Mouse (Mus musculus) mature B cell (primary cell): ENCODE data around the gene Pbp2.

Experiments
- in situ Hi-C: fragments of 300-500 bp; cut with MboI; formaldehyde crosslinking; loops from 2 replicates; pipeline ENCODE4 v1.14.3; 2019

Gene Pbp2

GRCm38 (mm10) chr6:135310305-135310704, at the start of gene Pbp2:
TSS of gene Pbp2 (minus strand) at chr6:135310405.
- in situ Hi-C loops: no loop called here

GRCm38 (mm10) chr6:135354953-135355352, 44.7 kb upstream of the Pbp2 start:
- in situ Hi-C loops: no loop called here

GRCm38 (mm10) chr6:135352537-135352936, 42.3 kb upstream of the Pbp2 start:
- in situ Hi-C loops: no loop called here

GRCm38 (mm10) chr6:135351638-135352302, 41.6 kb upstream of the Pbp2 start:
- in situ Hi-C loops: no loop called here

GRCm38 (mm10) chr6:135341076-135341378, 30.8 kb upstream of the Pbp2 start:
- in situ Hi-C loops: no loop called here

GRCm38 (mm10) chr6:135340355-135341075, 30.3 kb upstream of the Pbp2 start:
- in situ Hi-C loops: no loop called here

GRCm38 (mm10) chr6:135336376-135336775, 26.2 kb upstream of the Pbp2 start:
- in situ Hi-C loops: no loop called here

- in situ Hi-C loops: no loop called here
These were observed 23.9 kb upstream of the Pbp2 start for GRCm38 (mm10) chr6:135333994-135334651.

GRCm38 (mm10) chr6:135332737-135333281, 22.6 kb upstream of the Pbp2 start:
- in situ Hi-C loops: no loop called here

- in situ Hi-C loops: no loop called here
These were observed 21.7 kb upstream of the Pbp2 start for GRCm38 (mm10) chr6:135331916-135332315.

- in situ Hi-C loops: no loop called here
These were observed 16.6 kb upstream of the Pbp2 start for GRCm38 (mm10) chr6:135326847-135327246.

- in situ Hi-C loops: no loop called here
These were observed 14.6 kb upstream of the Pbp2 start for GRCm38 (mm10) chr6:135324686-135325300.

- in situ Hi-C loops: no loop called here
These were observed 13.9 kb upstream of the Pbp2 start for GRCm38 (mm10) chr6:135324111-135324510.

- in situ Hi-C loops: no loop called here
These were observed 13.2 kb upstream of the Pbp2 start for GRCm38 (mm10) chr6:135323311-135323982.

GRCm38 (mm10) chr6:135322749-135323148, 12.5 kb upstream of the Pbp2 start:
- in situ Hi-C loops: no loop called here

GRCm38 (mm10) chr6:135319431-135319933, 9.3 kb upstream of the Pbp2 start:
- in situ Hi-C loops: no loop called here

- in situ Hi-C loops: no loop called here
These were observed 5.9 kb upstream of the Pbp2 start for GRCm38 (mm10) chr6:135316141-135316540.

GRCm38 (mm10) chr6:135313981-135314380, 3.8 kb upstream of the Pbp2 start:
- in situ Hi-C loops: no loop called here

- in situ Hi-C loops: no loop called here
These were observed 1.8 kb upstream of the Pbp2 start for GRCm38 (mm10) chr6:135312038-135312437.

- in situ Hi-C loops: no loop called here
These were observed 5.5 kb downstream of the Pbp2 start for GRCm38 (mm10) chr6:135304576-135305260.
